Mouse (Mus musculus) forebrain, embryonic 15.5 days (tissue): ENCODE measurements around the gene Map3k14. TPM values are rescaled to one million over a fixed set of nuclear protein-coding genes. Genes with fewer than 3 reads are reported as not detected.

Experiments used
- ATAC-seq: fragments of 200-750 bp; cut with Nextera tagmentation; replicated peaks from 2 replicates; pipeline ENCODE4 v1.8.0; 2017; ENCODE audit warnings: mild to moderate bottlenecking, moderate TSS enrichment, moderate library complexity
- H3K27ac ChIP-seq: fragments of 300-500 bp; sonication (generic); replicated peaks from 2 replicates; pipeline ENCODE4 v1.5.1; 2015; ENCODE audit warnings: mild to moderate bottlenecking, inconsistent platforms
- H3K27me3 ChIP-seq: fragments of 300-500 bp; sonication (generic); 2 replicates; pipeline ENCODE4 v1.6.1; 2015; ENCODE audit warnings: inconsistent platforms
- H3K36me3 ChIP-seq: fragments of 300-500 bp; sonication (generic); 2 replicates; pipeline ENCODE4 v1.6.1; 2015; ENCODE audit warnings: mild to moderate bottlenecking, inconsistent platforms
- H3K4me1 ChIP-seq: fragments of 300-500 bp; sonication (generic); 2 replicates; pipeline ENCODE4 v1.6.1; 2015; ENCODE audit warnings: inconsistent platforms
- H3K4me2 ChIP-seq: fragments of 300-500 bp; sonication (generic); replicated peaks from 2 replicates; pipeline ENCODE4 v1.6.1; 2015; ENCODE audit warnings: mild to moderate bottlenecking, inconsistent platforms
- H3K4me3 ChIP-seq: fragments of 300-500 bp; sonication (generic); 2 replicates; pipeline ENCODE4 v1.5.1; 2015; ENCODE audit warnings: mild to moderate bottlenecking, inconsistent platforms
- H3K9ac ChIP-seq: fragments of 300-500 bp; sonication (generic); replicated peaks from 2 replicates; pipeline ENCODE4 v1.6.1; 2015; ENCODE audit warnings: mild to moderate bottlenecking, inconsistent platforms
- H3K9me3 ChIP-seq: fragments of 300-500 bp; sonication (generic); 2 replicates; pipeline ENCODE4 v1.6.1; 2016; ENCODE audit warnings: inconsistent platforms
- WGBS: fragments of 180-500 bp; shearing (Covaris S2); methylation state at CpG from one replicate; pipeline ENCODE4 v1.1.7; 2015; ENCODE audit warnings: mixed read lengths; 5-methylcytosine and 5-hydroxymethylcytosine counted together
- polyA plus RNA-seq: library from polyadenylated mRNA; unstranded; fragments of >200 nt; fragmentation: Nextera tagmentation; extraction: Ambion mirVana; gene quantifications from 2 replicates; pipeline ENCODE4 v1.2.1, GENCODE M21; 2015

Map3k14 gene
- polyA plus RNA-seq, 1 experiment from 2014 or later, result 3.9 TPM

DNA sequence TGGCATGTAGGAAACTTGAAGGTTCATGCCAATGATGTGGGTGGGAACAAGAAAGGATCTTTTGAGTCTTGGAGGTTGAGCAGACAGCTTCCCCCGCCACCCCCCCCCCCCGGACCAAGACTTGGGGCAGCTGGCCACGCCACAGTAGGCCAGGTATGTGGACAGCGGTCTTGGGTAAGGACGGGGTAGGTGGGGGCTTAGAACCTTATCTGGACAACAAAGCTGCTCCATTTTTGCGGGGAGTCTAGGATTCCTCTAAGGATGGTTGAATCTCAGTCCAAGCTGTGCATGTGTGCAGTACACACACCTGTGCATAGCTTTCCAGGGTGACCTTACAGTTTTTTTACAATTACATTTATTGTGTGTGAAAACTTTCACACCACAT is 48.8 kb downstream of the Map3k14 start:
- Histone ChIP-seq H3K9ac (peak overlapping the region; percentile 78), H3K27ac (peak overlapping the region; percentile 65), H3K36me3 (peaks cover 12% of the 10 kb centered on the region; the same call in 1 of the 2 replicates), H3K4me1 (peaks cover 7% of the 10 kb centered on the region), H3K4me2 (peak overlapping the region; percentile 100), H3K4me3 (peak overlapping the region; percentile 62), H3K27me3 (no peaks in the 10 kb centered on the region), H3K9me3 (no peaks in the 10 kb centered on the region)
- WGBS, result 18% methylated on average over 6 of the region's 6 CpGs
- 0 out of 2 replicates have a peak, but pooled peaks have one; percentile 29 for ATAC-seq

DNA sequence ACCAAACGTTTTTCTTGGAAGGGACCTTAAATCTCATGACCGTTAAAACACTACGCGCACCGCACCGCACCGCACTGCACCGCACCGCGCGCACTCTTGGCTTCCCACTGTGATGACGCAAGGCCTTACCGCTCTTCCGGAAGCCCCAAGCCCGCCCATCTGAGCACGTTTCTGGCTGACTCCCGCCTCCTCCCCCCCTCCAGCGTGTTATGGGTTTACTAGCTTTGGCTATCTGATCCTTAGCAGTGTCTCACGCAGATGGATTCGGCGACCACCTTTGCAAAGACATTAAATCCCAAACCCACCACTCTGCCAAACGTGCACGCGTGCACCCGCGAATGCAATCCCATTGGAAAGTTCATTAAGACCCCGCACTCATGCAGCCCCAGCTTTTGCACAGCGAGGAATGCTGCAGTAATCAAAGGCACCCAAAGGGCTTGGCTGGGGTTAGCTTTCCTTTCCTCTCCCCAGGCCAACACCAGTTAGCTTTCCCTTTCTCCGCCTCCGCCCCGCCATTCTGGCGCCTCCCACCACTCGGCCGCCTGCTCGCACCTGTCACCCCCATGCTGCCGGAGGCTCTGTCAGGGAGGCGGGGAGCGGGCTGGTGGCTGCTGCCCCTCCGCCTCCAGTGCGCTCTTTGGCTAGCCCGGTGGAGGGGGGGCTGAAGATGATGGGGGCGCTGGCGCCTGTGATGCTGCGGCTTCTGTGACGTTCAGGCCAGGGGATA is 49.3 kb downstream of the Map3k14 start, which contains the start of gene Spata32:
Spata32 (minus strand) TSS at position 643 of the 727 bp plus-strand sequence.
- H3K9me3 ChIP-seq, result no peaks in the 10 kb centered on the region
- WGBS, result under 1% methylated on average over 45 of the region's 45 CpGs
- no peaks in the 10 kb centered on the region for H3K27me3 ChIP-seq
- peaks cover 9% of the 10 kb centered on the region; the same call in 1 of the 2 replicates for H3K36me3 ChIP-seq
- peak within 1 kb of the TSS; percentile 100 for H3K4me2 ChIP-seq
- peak; percentile 93 for ATAC-seq
- H3K4me3 ChIP-seq, result peak within 1 kb of the TSS; percentile 62
- H3K27ac ChIP-seq, result peak within 1 kb of the TSS; percentile 65
- peaks cover 7% of the 10 kb centered on the region for H3K4me1 ChIP-seq
- peak within 1 kb of the TSS; percentile 78 for H3K9ac ChIP-seq

DNA sequence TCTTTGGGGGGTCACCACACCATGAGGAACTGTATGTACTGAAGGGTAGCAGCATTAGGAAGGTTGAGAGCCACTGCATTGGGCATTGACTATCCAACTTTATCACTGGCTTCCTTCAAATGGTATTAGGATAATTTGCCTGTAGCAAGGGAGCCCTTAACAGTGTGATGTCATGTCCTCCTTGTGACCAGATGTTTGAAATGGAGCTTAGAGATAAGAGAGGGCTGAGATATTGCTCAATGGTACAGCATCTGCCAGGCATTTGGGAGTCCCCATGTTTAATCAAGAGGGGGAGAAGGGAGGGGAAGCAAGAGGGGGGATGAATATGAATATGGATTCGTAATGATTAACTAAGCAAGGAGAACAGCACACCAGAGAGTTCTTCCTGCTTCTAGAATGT is 51.9 kb downstream of the Map3k14 start:
- no peaks in the 10 kb centered on the region for H3K9me3 ChIP-seq
- no peak for ATAC-seq
- WGBS, result 77% methylated on average over 1 of the region's 1 CpGs
- H3K9ac ChIP-seq, result no peak overlapping the region
- H3K36me3 ChIP-seq, result peaks cover under 1% of the 10 kb centered on the region; the same call in 1 of the 2 replicates
- peaks cover 7% of the 10 kb centered on the region for H3K4me1 ChIP-seq
- no peaks in the 10 kb centered on the region for H3K27me3 ChIP-seq
- no peak overlapping the region for H3K27ac ChIP-seq
- H3K4me3 ChIP-seq, result no peak overlapping the region
- H3K4me2 ChIP-seq, result no peak overlapping the region

DNA sequence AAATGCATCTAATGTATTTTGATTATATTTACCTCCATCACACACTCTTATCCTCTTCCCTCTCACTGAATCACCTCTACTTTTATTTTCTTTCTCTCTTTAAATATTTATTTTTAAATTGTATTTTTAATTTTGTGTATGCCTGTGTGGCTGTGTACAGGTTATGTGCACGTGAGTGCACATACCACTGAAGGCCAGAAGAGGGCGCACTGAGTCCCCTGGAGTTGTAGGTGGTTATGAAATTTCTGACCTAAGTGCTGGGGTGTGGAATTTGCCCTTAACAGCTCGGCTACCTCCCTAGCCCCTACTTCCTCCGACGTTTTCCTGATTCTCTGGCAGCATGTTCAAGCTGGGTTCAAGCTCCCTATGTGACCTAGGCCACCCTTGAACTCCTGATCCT is 53.6 kb downstream of the Map3k14 start:
- 86% methylated on average over 5 of the region's 5 CpGs for WGBS
- Histone ChIP-seq H3K4me1 (peaks cover 7% of the 10 kb centered on the region), H3K4me3 (no peak overlapping the region), H3K4me2 (no peak overlapping the region), H3K9ac (no peak overlapping the region), H3K36me3 (no peaks in the 10 kb centered on the region), H3K9me3 (no peaks in the 10 kb centered on the region), H3K27me3 (no peaks in the 10 kb centered on the region), H3K27ac (no peak overlapping the region)
- ATAC-seq, result no peak

DNA sequence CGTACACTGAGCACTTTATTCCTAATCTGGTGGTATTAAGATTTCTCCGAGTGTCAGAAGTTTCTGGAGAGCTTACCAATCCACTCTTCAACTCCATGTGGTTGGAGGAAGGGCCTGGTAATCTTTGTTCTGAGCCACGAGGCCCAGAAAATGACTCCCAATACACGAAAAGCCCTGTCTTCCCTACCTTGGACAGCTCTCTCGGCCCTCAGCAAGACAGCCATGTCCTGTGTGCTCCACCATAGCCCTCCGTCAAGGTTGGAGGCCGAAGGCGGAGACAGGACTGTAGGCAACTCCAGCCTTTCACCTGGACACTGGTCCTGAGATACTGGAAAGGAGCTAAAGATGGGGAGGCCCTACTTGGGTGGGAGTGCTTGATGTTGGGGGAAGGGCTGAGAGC is 57.0 kb downstream of the Map3k14 start:
- Histone ChIP-seq H3K4me1 (no peaks in the 10 kb centered on the region), H3K27me3 (no peaks in the 10 kb centered on the region), H3K4me2 (no peak overlapping the region), H3K36me3 (no peaks in the 10 kb centered on the region), H3K9me3 (no peaks in the 10 kb centered on the region), H3K9ac (no peak overlapping the region), H3K4me3 (no peak overlapping the region), H3K27ac (no peak overlapping the region)
- WGBS, result 77% methylated on average over 8 of the region's 8 CpGs
- no peak for ATAC-seq

DNA sequence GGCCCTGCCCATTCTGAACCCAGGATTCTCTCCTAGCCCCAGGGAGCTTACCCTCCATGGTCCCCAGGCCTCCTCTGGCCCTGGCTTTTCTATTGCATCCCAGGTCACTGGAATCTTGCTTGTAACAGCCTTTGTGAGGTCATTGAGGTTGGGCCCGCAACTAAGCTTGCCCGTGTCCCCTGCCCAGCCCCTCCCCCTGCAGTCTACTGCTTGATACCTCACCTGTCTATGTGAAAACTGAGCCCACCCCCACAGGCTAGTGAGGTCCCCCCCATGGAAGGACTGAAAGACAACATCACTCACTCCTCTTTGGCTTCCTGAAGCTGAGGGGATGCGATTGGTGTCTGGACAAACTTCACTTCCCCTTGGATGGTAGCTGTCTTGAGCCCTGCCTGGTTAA is 58.8 kb downstream of the Map3k14 start, which contains the start of gene 1700023F06Rik:
1700023F06Rik (minus strand) TSS at position 101 of the 400 bp plus-strand sequence.
- Histone ChIP-seq H3K4me3 (no peak within 1 kb of the TSS), H3K9ac (no peak within 1 kb of the TSS), H3K4me2 (no peak within 1 kb of the TSS), H3K36me3 (no peaks in the 10 kb centered on the region), H3K27me3 (no peaks in the 10 kb centered on the region), H3K9me3 (no peaks in the 10 kb centered on the region), H3K27ac (no peak within 1 kb of the TSS), H3K4me1 (no peaks in the 10 kb centered on the region)
- WGBS, result 76% methylated on average over 3 of the region's 3 CpGs
- ATAC-seq, result no peak

DNA sequence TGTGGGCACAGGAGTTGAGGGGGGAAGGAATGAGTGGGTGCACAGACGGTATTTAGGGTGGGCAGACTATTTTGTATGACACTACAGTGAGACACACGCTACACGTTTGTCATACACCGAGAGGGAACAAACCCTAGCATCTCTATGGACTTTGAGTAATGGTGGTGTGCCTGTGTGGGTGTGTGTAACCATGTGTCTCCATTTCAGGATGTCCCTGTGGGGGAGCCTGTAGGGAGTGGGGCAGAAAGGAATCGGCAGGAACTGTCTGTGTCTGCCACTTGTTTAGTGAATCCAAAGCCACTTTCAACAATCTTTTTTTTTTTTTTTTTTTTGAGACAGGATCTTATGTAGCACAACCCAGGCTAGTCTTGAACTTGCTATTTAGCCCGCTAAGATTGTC is 61.1 kb downstream of the Map3k14 start:
- Histone ChIP-seq H3K36me3 (no peaks in the 10 kb centered on the region), H3K27me3 (no peaks in the 10 kb centered on the region), H3K4me2 (no peak overlapping the region), H3K4me1 (peaks cover 9% of the 10 kb centered on the region), H3K9me3 (no peaks in the 10 kb centered on the region), H3K27ac (no peak overlapping the region), H3K4me3 (no peak overlapping the region), H3K9ac (no peak overlapping the region)
- WGBS, result 92% methylated on average over 6 of the region's 6 CpGs
- no peak for ATAC-seq

DNA sequence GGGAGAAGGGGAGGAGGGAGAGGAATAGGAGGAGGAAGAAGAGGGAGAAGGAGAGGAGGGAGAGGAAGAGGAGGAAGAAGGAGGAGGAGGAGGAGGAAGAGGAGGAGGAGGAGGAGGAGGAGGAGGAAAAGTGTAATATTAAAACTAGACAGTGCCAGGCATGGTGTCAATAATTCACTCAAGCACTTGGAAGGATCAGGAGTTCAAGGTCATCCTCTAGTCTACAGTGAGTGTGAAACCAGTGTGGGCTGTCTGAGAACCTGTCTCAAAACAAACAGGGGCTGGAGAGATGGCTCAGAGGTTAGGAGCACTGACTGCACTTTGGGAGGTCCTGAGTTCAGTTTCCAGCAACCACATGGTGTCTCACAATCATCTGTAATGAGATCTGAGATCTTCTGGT is 64.9 kb downstream of the Map3k14 start:
- Histone ChIP-seq H3K9me3 (no peaks in the 10 kb centered on the region), H3K9ac (no peak overlapping the region), H3K4me1 (peaks cover 32% of the 10 kb centered on the region), H3K36me3 (no peaks in the 10 kb centered on the region), H3K27me3 (peaks cover 13% of the 10 kb centered on the region; the same call in 1 of the 2 replicates), H3K4me3 (no peak overlapping the region), H3K27ac (no peak overlapping the region), H3K4me2 (no peak overlapping the region)
- no peak for ATAC-seq

DNA sequence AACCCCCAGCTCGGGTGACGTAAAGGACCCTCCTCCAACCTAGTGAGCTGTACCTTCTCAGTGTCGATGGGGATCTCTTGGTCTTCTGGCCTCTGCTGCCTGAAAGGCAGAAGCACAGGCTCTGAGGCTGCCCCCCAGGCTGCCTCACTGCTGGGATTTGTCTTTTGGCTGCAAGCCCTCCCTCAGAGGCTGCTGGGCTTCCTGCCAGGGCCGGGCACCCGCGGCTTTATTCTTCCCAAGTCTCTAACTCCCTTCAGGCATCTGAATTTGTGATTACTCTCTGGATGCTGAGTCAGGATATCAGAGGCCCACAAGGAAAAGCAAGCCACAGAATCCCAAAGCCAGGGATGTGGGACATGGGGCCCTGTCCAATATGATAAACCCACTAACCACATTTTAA is 65.6 kb downstream of the Map3k14 start:
- Histone ChIP-seq H3K9me3 (no peaks in the 10 kb centered on the region), H3K36me3 (no peaks in the 10 kb centered on the region), H3K4me1 (peaks cover 32% of the 10 kb centered on the region), H3K4me2 (no peak overlapping the region), H3K9ac (no peak overlapping the region), H3K27me3 (peaks cover 20% of the 10 kb centered on the region), H3K27ac (peak overlapping the region; percentile 58), H3K4me3 (no peak overlapping the region)
- peak; percentile 55 for ATAC-seq
- WGBS, result 6% methylated on average over 6 of the region's 6 CpGs

DNA sequence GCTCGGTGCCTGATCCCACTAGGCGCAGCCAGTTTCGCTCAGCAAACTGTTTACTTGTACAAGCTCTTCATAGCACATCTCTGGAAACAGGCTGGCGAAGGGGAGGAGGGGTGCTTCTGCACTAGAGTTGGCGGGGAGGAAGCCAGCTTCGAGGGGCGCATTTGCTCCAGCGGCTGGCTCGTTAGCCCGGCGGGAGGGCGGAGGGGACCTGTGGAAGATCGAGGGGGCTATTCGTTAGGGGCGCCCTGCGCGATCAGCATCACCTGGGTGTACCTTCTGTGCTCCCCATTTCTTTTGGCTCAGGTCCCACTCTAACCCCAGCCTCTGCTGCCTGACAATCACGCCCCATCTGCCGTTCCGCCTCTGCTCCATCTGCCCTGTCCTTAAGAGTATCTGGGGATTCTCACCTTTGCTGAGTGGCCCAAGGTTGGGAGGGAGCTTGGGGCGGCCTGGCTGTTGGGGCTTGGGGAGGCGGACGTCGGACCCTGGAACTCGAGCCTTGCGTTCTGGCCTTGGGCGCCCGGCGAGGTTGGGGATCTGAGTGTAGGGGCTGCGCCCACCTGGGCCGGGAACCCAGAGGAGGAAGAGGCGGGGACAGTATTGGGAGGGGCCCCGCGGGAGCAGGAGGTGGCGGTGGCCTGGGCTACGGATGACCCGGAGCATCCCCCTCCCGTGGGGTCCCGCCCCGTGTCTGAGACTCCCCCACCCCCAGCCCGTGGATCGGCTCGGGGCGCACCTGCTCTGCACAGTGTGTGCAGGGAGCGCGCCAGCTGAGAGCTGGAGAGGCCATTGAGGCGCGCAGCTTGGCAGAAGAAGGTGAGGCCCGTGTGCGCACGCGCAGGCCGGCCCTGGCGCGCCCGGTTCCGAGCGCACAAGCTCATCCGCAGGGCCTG is 68.1 kb downstream of the Map3k14 start:
- Histone ChIP-seq H3K4me1 (peaks cover 32% of the 10 kb centered on the region), H3K9ac (peak overlapping the region; percentile 56), H3K4me2 (peak overlapping the region; percentile 93), H3K27me3 (peaks cover 43% of the 10 kb centered on the region), H3K9me3 (no peaks in the 10 kb centered on the region), H3K27ac (peak overlapping the region; percentile 53), H3K4me3 (peak overlapping the region; percentile 49), H3K36me3 (no peaks in the 10 kb centered on the region)
- peak; percentile 80 for ATAC-seq
- WGBS, result 2% methylated on average over 59 of the region's 59 CpGs

DNA sequence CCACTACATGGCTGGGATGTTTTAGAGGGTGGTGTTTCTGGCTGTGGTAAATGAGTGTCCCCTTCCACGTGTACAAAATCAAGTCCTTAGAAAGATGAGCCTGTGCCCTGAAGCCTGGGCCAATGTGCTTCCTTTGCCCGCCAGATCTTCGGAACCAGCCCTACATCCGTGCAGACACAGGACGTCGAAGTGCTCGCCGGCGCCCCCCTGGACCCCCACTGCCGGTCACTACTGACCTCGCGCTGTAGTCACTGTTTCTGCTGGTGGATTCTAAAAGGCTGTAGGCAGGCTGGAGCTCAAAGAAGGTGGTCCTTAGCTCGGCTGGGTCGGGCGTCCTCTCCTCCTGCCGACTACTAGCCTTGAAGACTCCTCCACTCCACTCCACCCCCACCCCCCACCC is 68.9 kb downstream of the Map3k14 start:
- Histone ChIP-seq H3K4me2 (peak overlapping the region; percentile 93), H3K9me3 (no peaks in the 10 kb centered on the region), H3K4me3 (peak overlapping the region; percentile 49), H3K27ac (peak overlapping the region; percentile 53; the same call in 1 of the 2 replicates), H3K9ac (no peak overlapping the region), H3K4me1 (peaks cover 36% of the 10 kb centered on the region), H3K36me3 (no peaks in the 10 kb centered on the region), H3K27me3 (peaks cover 48% of the 10 kb centered on the region)
- ATAC-seq, result no peak
- WGBS, result 4% methylated on average over 16 of the region's 16 CpGs

DNA sequence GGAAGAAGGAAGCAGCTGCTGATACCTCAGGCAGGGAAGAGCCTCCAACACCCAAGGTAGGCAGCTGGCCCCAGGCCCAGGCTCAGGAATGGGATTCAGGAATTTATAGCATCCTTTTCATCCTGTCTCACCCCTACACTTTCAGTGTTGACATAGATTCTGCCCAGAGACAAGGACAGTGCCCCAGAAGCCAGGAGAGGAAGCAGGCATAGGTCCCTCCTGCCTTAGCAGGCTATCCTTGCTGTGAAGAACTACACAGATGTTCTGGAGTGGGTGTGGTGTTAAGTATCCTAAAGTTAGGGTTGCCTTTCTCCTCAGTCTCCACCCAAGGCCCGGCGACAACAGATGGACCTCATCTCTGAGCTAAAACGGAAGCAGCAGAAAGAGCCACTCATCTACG is 69.9 kb downstream of the Map3k14 start:
- H3K36me3 ChIP-seq, result no peaks in the 10 kb centered on the region
- H3K9ac ChIP-seq, result no peak overlapping the region
- H3K27me3 ChIP-seq, result peaks cover 57% of the 10 kb centered on the region
- WGBS, result 88% methylated on average over 4 of the region's 4 CpGs
- ATAC-seq, result no peak
- H3K4me3 ChIP-seq, result no peak overlapping the region
- peaks cover 43% of the 10 kb centered on the region for H3K4me1 ChIP-seq
- H3K27ac ChIP-seq, result no peak overlapping the region
- H3K4me2 ChIP-seq, result no peak overlapping the region
- no peaks in the 10 kb centered on the region for H3K9me3 ChIP-seq
